Mouse (Mus musculus): ENCODE measurements around the gene Hmox1.

The Hmox1 gene

GRCm38 (mm10) chr8:75088989-75089881, 4.2 kb upstream of the Hmox1 start:
- peak; percentile 17 for DNase-seq (ENCODE audit: low read depth)

GRCm38 (mm10) chr8:75090781-75091365, 2.5 kb upstream of the Hmox1 start:
- no peak for DNase-seq (ENCODE audit: low read depth)

- DNase-seq (ENCODE audit: low read depth), result no peak
Observed at GRCm38 (mm10) chr8:75102956-75103355, 9.5 kb downstream of the Hmox1 start.

- DNase-seq (ENCODE audit: low read depth), result no peak
Observed at GRCm38 (mm10) chr8:75103376-75103878, 10.0 kb downstream of the Hmox1 start.

- DNase-seq (ENCODE audit: low read depth), result peak; percentile 91
Observed at GRCm38 (mm10) chr8:75108527-75109235, 15.3 kb downstream of the Hmox1 start.

- DNase-seq (ENCODE audit: low read depth), result peak; percentile 100
Observed at GRCm38 (mm10) chr8:75109236-75109967, 16.0 kb downstream of the Hmox1 start, which contains the start of gene Mcm5. Mcm5 (plus strand) TSS chr8:75109569.

GRCm38 (mm10) chr8:75110093-75110492, 16.7 kb downstream of the Hmox1 start:
- DNase-seq (ENCODE audit: low read depth), result no peak

GRCm38 (mm10) chr8:75118505-75118904, 25.1 kb downstream of the Hmox1 start:
- no peak for DNase-seq (ENCODE audit: low read depth)

GRCm38 (mm10) chr8:75119287-75119686, 25.9 kb downstream of the Hmox1 start:
- DNase-seq (ENCODE audit: low read depth), result no peak

- DNase-seq (ENCODE audit: low read depth), result no peak
Observed at GRCm38 (mm10) chr8:75119747-75120146, 26.3 kb downstream of the Hmox1 start.

GRCm38 (mm10) chr8:75127406-75127805, 34.0 kb downstream of the Hmox1 start:
- DNase-seq (ENCODE audit: low read depth), result no peak

- DNase-seq (ENCODE audit: low read depth), result peak; percentile 29
Observed at GRCm38 (mm10) chr8:75132485-75132884, 39.1 kb downstream of the Hmox1 start.

GRCm38 (mm10) chr8:75133399-75133798, 40.0 kb downstream of the Hmox1 start:
- DNase-seq (ENCODE audit: low read depth), result no peak

GRCm38 (mm10) chr8:75134603-75135391, 41.4 kb downstream of the Hmox1 start:
- DNase-seq (ENCODE audit: low read depth), result no peak

GRCm38 (mm10) chr8:75135756-75136155, 42.3 kb downstream of the Hmox1 start:
- no peak for DNase-seq (ENCODE audit: low read depth)

- no peak for DNase-seq (ENCODE audit: low read depth)
Observed at GRCm38 (mm10) chr8:75136256-75136655, 42.8 kb downstream of the Hmox1 start.

- DNase-seq (ENCODE audit: low read depth), result no peak
Observed at GRCm38 (mm10) chr8:75137536-75137935, 44.1 kb downstream of the Hmox1 start.
